Mouse (Mus musculus): ENCODE data around the gene Sgip1. TPM values are rescaled to one million over a fixed set of nuclear protein-coding genes. Genes with fewer than 3 reads are reported as not detected.

Sgip1 gene
- polyA plus RNA-seq, 1 experiment from 2014 or later, result 70.8 TPM

- Histone ChIP-seq H3K27ac (replicated peaks; ENCODE audit: low read depth, low read length) (no peak overlapping the region), H3K9me3 (ENCODE audit: control insufficient read depth, low read length) (no peaks in the 10 kb centered on the region), H3K9ac (replicated peaks; ENCODE audit: low read length) (no peak overlapping the region), H3K4me1 (ENCODE audit: control insufficient read depth, insufficient read depth, low read length) (no peaks in the 10 kb centered on the region; the same call in 1 of the 2 replicates), H3K4me2 (ENCODE audit: low read length) (no peak overlapping the region), H3K4me3 (replicated peaks; ENCODE audit: low read depth, low read length) (no peak overlapping the region), H3K27me3 (ENCODE audit: control insufficient read depth, insufficient read depth, low read length) (no peaks in the 10 kb centered on the region), H3K36me3 (ENCODE audit: control insufficient read depth, insufficient read depth, low read length) (no peaks in the 10 kb centered on the region)
- no peak for DNase-seq
- ATAC-seq (ENCODE audit: low FRiP score, low TSS enrichment), result no peak
- 48% methylated on average over 9 of the region's 9 CpGs for WGBS
These were observed 70.1 kb downstream of the Sgip1 start for GRCm38 (mm10) chr4:102811007-102811805.

DNA sequence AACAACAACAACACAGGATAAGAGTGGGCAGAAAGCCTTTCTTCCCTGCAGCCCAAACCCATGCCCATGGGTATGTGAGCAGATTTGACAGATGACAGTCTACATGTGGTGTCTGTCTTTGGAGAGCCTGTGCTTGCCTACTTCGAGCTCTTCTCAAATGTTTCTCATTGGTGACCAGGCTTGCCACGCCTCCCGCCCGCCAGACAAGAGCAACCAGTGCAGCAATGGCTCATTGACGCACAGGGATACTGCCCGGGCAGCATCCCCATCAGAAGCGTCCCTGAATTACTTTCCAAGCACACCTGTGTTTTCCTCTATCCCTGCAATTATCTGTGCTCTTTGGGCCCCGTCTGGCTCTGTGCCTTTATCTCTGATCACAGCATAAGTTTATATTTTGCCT, 72.2 kb downstream of the Sgip1 start:
- H3K36me3 ChIP-seq (ENCODE audit: control insufficient read depth, insufficient read depth, low read length), result no peaks in the 10 kb centered on the region
- no peak overlapping the region for H3K9ac ChIP-seq (replicated peaks; ENCODE audit: low read length)
- no peak overlapping the region for H3K4me3 ChIP-seq (replicated peaks; ENCODE audit: low read depth, low read length)
- no peak overlapping the region for H3K4me2 ChIP-seq (ENCODE audit: low read length)
- WGBS, result 85% methylated on average over 8 of the region's 8 CpGs
- no peak for DNase-seq
- H3K9me3 ChIP-seq (ENCODE audit: control insufficient read depth, low read length), result no peaks in the 10 kb centered on the region
- H3K27ac ChIP-seq (replicated peaks; ENCODE audit: low read depth, low read length), result no peak overlapping the region
- H3K27me3 ChIP-seq (ENCODE audit: control insufficient read depth, insufficient read depth, low read length), result no peaks in the 10 kb centered on the region
- H3K4me1 ChIP-seq (ENCODE audit: control insufficient read depth, insufficient read depth, low read length), result no peaks in the 10 kb centered on the region; the same call in 1 of the 2 replicates
- ATAC-seq (ENCODE audit: low FRiP score, low TSS enrichment), result no peak

- no peaks in the 10 kb centered on the region for H3K9me3 ChIP-seq (ENCODE audit: control insufficient read depth, low read length)
- no peak overlapping the region for H3K4me2 ChIP-seq (ENCODE audit: low read length)
- H3K9ac ChIP-seq (replicated peaks; ENCODE audit: low read length), result no peak overlapping the region
- no peak overlapping the region for H3K27ac ChIP-seq (replicated peaks; ENCODE audit: low read depth, low read length)
- WGBS, result 82% methylated on average over 4 of the region's 4 CpGs
- no peak overlapping the region for H3K4me3 ChIP-seq (replicated peaks; ENCODE audit: low read depth, low read length)
- no peaks in the 10 kb centered on the region for H3K36me3 ChIP-seq (ENCODE audit: control insufficient read depth, insufficient read depth, low read length)
- H3K27me3 ChIP-seq (ENCODE audit: control insufficient read depth, insufficient read depth, low read length), result no peaks in the 10 kb centered on the region
- H3K4me1 ChIP-seq (ENCODE audit: control insufficient read depth, insufficient read depth, low read length), result no peaks in the 10 kb centered on the region
- DNase-seq, result no peak
- no peak for ATAC-seq (ENCODE audit: low FRiP score, low TSS enrichment)
These were observed 80.7 kb downstream of the Sgip1 start for GRCm38 (mm10) chr4:102821786-102822185.

DNA sequence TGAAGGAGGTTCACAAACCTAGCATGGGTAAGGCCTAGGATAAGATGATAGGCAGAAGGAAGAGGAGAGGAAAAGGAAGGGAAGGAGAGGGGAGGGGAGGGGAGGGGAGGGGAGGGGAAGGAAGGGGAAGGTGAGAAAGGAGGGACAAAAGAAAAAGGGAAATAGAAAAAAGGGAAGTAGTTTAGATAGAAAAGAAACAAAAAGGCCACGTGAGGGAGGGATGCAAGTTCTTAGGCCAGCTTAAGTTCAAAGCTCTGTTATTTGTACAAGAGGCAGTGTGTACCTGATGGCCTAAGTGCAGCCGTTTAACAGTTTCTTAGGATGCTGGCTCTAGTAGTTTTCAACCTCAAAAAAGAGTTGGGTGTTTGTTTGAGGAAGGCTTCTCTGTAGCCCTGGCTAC, 83.4 kb downstream of the Sgip1 start:
- DNase-seq, result no peak
- Histone ChIP-seq H3K4me3 (replicated peaks; ENCODE audit: low read depth, low read length) (no peak overlapping the region), H3K27me3 (ENCODE audit: control insufficient read depth, insufficient read depth, low read length) (no peaks in the 10 kb centered on the region), H3K9me3 (ENCODE audit: control insufficient read depth, low read length) (no peaks in the 10 kb centered on the region), H3K27ac (replicated peaks; ENCODE audit: low read depth, low read length) (no peak overlapping the region), H3K9ac (replicated peaks; ENCODE audit: low read length) (no peak overlapping the region), H3K4me2 (ENCODE audit: low read length) (no peak overlapping the region), H3K36me3 (ENCODE audit: control insufficient read depth, insufficient read depth, low read length) (no peaks in the 10 kb centered on the region), H3K4me1 (ENCODE audit: control insufficient read depth, insufficient read depth, low read length) (no peaks in the 10 kb centered on the region)
- no peak for ATAC-seq (ENCODE audit: low FRiP score, low TSS enrichment)
- WGBS, result 76% methylated on average over 2 of the region's 2 CpGs

- Histone ChIP-seq H3K9ac (replicated peaks; ENCODE audit: low read length) (no peak overlapping the region), H3K27ac (replicated peaks; ENCODE audit: low read depth, low read length) (no peak overlapping the region), H3K27me3 (ENCODE audit: control insufficient read depth, insufficient read depth, low read length) (no peaks in the 10 kb centered on the region), H3K36me3 (ENCODE audit: control insufficient read depth, insufficient read depth, low read length) (no peaks in the 10 kb centered on the region), H3K9me3 (ENCODE audit: control insufficient read depth, low read length) (no peaks in the 10 kb centered on the region), H3K4me1 (ENCODE audit: control insufficient read depth, insufficient read depth, low read length) (no peaks in the 10 kb centered on the region), H3K4me2 (ENCODE audit: low read length) (no peak overlapping the region), H3K4me3 (replicated peaks; ENCODE audit: low read depth, low read length) (no peak overlapping the region)
- ATAC-seq (ENCODE audit: low FRiP score, low TSS enrichment), result no peak
- DNase-seq, result no peak
- 82% methylated on average over 2 of the region's 2 CpGs for WGBS
These were observed 85.1 kb downstream of the Sgip1 start for GRCm38 (mm10) chr4:102826159-102826558.

GRCm38 (mm10) chr4:102828518-102828917, 87.4 kb downstream of the Sgip1 start:
- no peak overlapping the region for H3K4me2 ChIP-seq (ENCODE audit: low read length)
- H3K4me1 ChIP-seq (ENCODE audit: control insufficient read depth, insufficient read depth, low read length), result no peaks in the 10 kb centered on the region
- 85% methylated on average over 2 of the region's 2 CpGs for WGBS
- H3K4me3 ChIP-seq (replicated peaks; ENCODE audit: low read depth, low read length), result no peak overlapping the region
- no peaks in the 10 kb centered on the region for H3K27me3 ChIP-seq (ENCODE audit: control insufficient read depth, insufficient read depth, low read length)
- no peaks in the 10 kb centered on the region for H3K36me3 ChIP-seq (ENCODE audit: control insufficient read depth, insufficient read depth, low read length)
- H3K9me3 ChIP-seq (ENCODE audit: control insufficient read depth, low read length), result no peaks in the 10 kb centered on the region
- ATAC-seq (ENCODE audit: low FRiP score, low TSS enrichment) (no peak), DNase-seq (no peak)
- no peak overlapping the region for H3K27ac ChIP-seq (replicated peaks; ENCODE audit: low read depth, low read length)
- H3K9ac ChIP-seq (replicated peaks; ENCODE audit: low read length), result no peak overlapping the region

DNA sequence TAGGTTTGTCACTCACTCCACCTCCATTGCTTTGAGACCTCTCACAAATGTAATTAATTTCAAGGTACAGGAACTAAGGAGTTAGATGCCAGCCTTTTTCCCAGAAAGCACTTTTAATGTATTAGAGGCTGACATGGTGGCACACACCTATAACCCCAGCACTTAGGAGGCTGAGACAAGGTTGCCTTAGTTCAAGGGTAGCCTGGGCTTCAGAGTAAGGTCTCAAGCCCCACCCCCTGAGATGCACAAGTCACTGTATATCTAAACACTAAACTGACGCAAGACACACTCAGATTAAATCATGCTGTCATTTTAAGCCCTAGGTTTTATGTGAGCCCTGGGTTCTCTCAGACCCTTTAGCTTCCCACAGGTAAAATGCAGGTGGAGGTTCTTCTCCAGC, 92.1 kb downstream of the Sgip1 start:
- Histone ChIP-seq H3K27me3 (ENCODE audit: control insufficient read depth, insufficient read depth, low read length) (no peaks in the 10 kb centered on the region), H3K4me2 (ENCODE audit: low read length) (no peak overlapping the region), H3K9ac (replicated peaks; ENCODE audit: low read length) (no peak overlapping the region), H3K36me3 (ENCODE audit: control insufficient read depth, insufficient read depth, low read length) (no peaks in the 10 kb centered on the region), H3K9me3 (ENCODE audit: control insufficient read depth, low read length) (no peaks in the 10 kb centered on the region), H3K4me3 (replicated peaks; ENCODE audit: low read depth, low read length) (no peak overlapping the region), H3K27ac (replicated peaks; ENCODE audit: low read depth, low read length) (no peak overlapping the region), H3K4me1 (ENCODE audit: control insufficient read depth, insufficient read depth, low read length) (no peaks in the 10 kb centered on the region)
- no peak for DNase-seq
- WGBS, result 82% methylated on average over 1 of the region's 1 CpGs
- ATAC-seq (ENCODE audit: low FRiP score, low TSS enrichment), result no peak

DNA sequence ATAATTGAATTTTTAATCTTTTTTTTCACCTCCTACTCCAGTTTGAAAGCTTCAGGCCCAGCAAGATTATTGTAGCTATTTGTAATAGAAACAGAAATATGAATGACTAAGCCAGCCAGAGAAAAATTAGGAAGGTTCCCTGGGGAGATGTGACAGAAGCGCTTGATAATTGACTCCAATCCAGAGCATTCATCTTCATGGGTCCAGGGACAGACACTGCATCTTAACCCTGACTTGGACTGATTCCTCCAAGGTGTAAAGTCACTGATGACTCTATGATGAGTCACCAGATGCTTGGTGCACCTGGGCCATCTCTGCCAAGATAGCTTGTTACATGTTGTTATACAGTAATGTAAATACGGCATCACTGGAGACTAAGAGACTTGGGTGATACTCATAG, 92.6 kb downstream of the Sgip1 start:
- ATAC-seq (ENCODE audit: low FRiP score, low TSS enrichment), result no peak
- no peak overlapping the region for H3K27ac ChIP-seq (replicated peaks; ENCODE audit: low read depth, low read length)
- no peak overlapping the region for H3K4me2 ChIP-seq (ENCODE audit: low read length)
- no peaks in the 10 kb centered on the region for H3K36me3 ChIP-seq (ENCODE audit: control insufficient read depth, insufficient read depth, low read length)
- WGBS, result 85% methylated on average over 2 of the region's 2 CpGs
- no peaks in the 10 kb centered on the region for H3K27me3 ChIP-seq (ENCODE audit: control insufficient read depth, insufficient read depth, low read length)
- H3K4me1 ChIP-seq (ENCODE audit: control insufficient read depth, insufficient read depth, low read length), result no peaks in the 10 kb centered on the region
- no peaks in the 10 kb centered on the region for H3K9me3 ChIP-seq (ENCODE audit: control insufficient read depth, low read length)
- H3K4me3 ChIP-seq (replicated peaks; ENCODE audit: low read depth, low read length), result no peak overlapping the region
- H3K9ac ChIP-seq (replicated peaks; ENCODE audit: low read length), result no peak overlapping the region
- DNase-seq, result no peak

GRCm38 (mm10) chr4:102834710-102835109, 93.6 kb downstream of the Sgip1 start:
- H3K4me3 ChIP-seq (replicated peaks; ENCODE audit: low read depth, low read length), result no peak overlapping the region
- no peak overlapping the region for H3K4me2 ChIP-seq (ENCODE audit: low read length)
- 63% methylated on average over 1 of the region's 1 CpGs for WGBS
- no peak overlapping the region for H3K9ac ChIP-seq (replicated peaks; ENCODE audit: low read length)
- H3K27ac ChIP-seq (replicated peaks; ENCODE audit: low read depth, low read length), result no peak overlapping the region
- H3K36me3 ChIP-seq (ENCODE audit: control insufficient read depth, insufficient read depth, low read length), result no peaks in the 10 kb centered on the region
- H3K27me3 ChIP-seq (ENCODE audit: control insufficient read depth, insufficient read depth, low read length), result no peaks in the 10 kb centered on the region
- H3K9me3 ChIP-seq (ENCODE audit: control insufficient read depth, low read length), result no peaks in the 10 kb centered on the region
- ATAC-seq (ENCODE audit: low FRiP score, low TSS enrichment) (no peak), DNase-seq (no peak)
- H3K4me1 ChIP-seq (ENCODE audit: control insufficient read depth, insufficient read depth, low read length), result no peaks in the 10 kb centered on the region
